Comparison of ENCODE assay signal across 1 mouse cellular context in the genomic region with DNA sequence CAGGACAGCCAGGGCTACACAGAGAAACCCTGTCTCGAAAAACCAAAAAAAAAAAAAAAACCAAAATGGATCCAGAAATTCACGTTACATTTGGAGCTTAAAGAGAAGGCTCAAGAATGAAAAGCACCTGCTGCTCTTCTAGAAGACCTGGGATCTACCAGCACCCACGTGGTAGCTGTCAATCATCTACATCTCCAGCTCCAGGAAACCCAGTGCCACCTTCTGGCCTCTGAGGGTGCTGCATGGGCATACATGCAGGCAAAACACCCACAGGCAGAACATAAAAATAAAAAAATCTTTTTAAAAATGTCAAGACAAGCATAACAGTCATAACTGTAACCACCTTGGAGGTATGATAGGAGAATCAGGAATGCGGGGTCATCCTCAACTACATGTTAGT.
A peak's percentile ranks its signal among the peaks of the same experiment; 100 is the strongest.
TF ChIP-seq lines count a peak whose summit lies in the region.

No protein-coding gene starts in this region.

TF ChIP-seq in MEL, 35 proteins besides CTCF, POLR2A, EP300 and RAD21 (continued from another document):
- no peak for TF ChIP-seq POLR2AphosphoS5 (IDR thresholded peaks at IDR 0.05; ENCODE audit: borderline replicate concordance, low read depth, low read length)
- peak; percentile 96 for TF ChIP-seq MYC (IDR thresholded peaks at IDR 0.05; ENCODE audit: low read depth, low read length)
- TF ChIP-seq SIN3A (IDR thresholded peaks at IDR 0.05; ENCODE audit: low read length): peak; percentile 74
- TF ChIP-seq HCFC1 (IDR thresholded peaks at IDR 0.05; ENCODE audit: low read depth, low read length): 0 out of 2 replicates have a peak, but pooled peaks have one; percentile 26
- no peak for TF ChIP-seq UBTF (IDR thresholded peaks at IDR 0.05; ENCODE audit: borderline replicate concordance, insufficient read depth, low read depth, low read length)
- peak; percentile 20; the same call in 1 of the 2 replicates for TF ChIP-seq ZC3H11A (IDR thresholded peaks at IDR 0.05; ENCODE audit: low read depth, low read length)
- no peak for TF ChIP-seq POLR2AphosphoS2 (IDR thresholded peaks at IDR 0.05; ENCODE audit: low read length)
- no peak for TF ChIP-seq MAFK (IDR thresholded peaks at IDR 0.05; ENCODE audit: borderline replicate concordance, low read depth, low read length)
